Mouse (Mus musculus) stomach, embryonic 16.5 days (tissue): ENCODE results near the gene Trpm3. TPM values are rescaled to one million over a fixed set of nuclear protein-coding genes. Genes with fewer than 3 reads are reported as not detected.

Experiments used
- ATAC-seq: fragments of 200-750 bp; cut with Nextera tagmentation; 2 replicates; pipeline ENCODE4 v1.8.0; 2017; ENCODE audit warnings: moderate number of reproducible peaks, moderate TSS enrichment; ENCODE audit not compliant: insufficient read depth, low FRiP score
- H3K27ac ChIP-seq: fragments of 300-500 bp; sonication (generic); 2 replicates; pipeline ENCODE4 v1.5.1; 2014; ENCODE audit warnings: low read length
- H3K27me3 ChIP-seq: fragments of 300-500 bp; sonication (generic); 2 replicates; pipeline ENCODE4 v1.6.1; 2014; ENCODE audit warnings: low read length, control low read depth, mixed read lengths; ENCODE audit not compliant: control insufficient read depth, insufficient read depth
- H3K36me3 ChIP-seq: fragments of 300-500 bp; sonication (generic); 2 replicates; pipeline ENCODE4 v1.6.1; 2014; ENCODE audit warnings: low read length; ENCODE audit not compliant: control insufficient read depth, insufficient read depth
- H3K4me1 ChIP-seq: fragments of 300-500 bp; sonication (generic); 2 replicates; pipeline ENCODE4 v1.6.1; 2014; ENCODE audit warnings: low read length, control low read depth, mixed read lengths; ENCODE audit not compliant: control insufficient read depth, insufficient read depth
- H3K4me2 ChIP-seq: fragments of 300-500 bp; sonication (generic); 2 replicates; pipeline ENCODE4 v1.6.1; 2014; ENCODE audit warnings: low read depth, low read length, mixed read lengths
- H3K4me3 ChIP-seq: fragments of 300-500 bp; sonication (generic); replicated peaks from 2 replicates; pipeline ENCODE4 v1.5.1; 2014; ENCODE audit warnings: mild to moderate bottlenecking, low read length
- H3K9ac ChIP-seq: fragments of 300-500 bp; sonication (generic); 2 replicates; pipeline ENCODE4 v1.6.1; 2014; ENCODE audit warnings: low read length
- H3K9me3 ChIP-seq: fragments of 300-500 bp; sonication (generic); replicated peaks from 2 replicates; pipeline ENCODE4 v1.6.1; 2016; ENCODE audit warnings: low read length, control low read depth; ENCODE audit not compliant: control insufficient read depth
- WGBS: fragments of 180-500 bp; shearing (Covaris S2); extraction: QIAGEN DNeasy Blood & Tissue Kit; methylation state at CpG from one replicate; pipeline ENCODE4 v1.1.7; 2014; 5-methylcytosine and 5-hydroxymethylcytosine counted together
- polyA plus RNA-seq: library from polyadenylated mRNA; unstranded; fragments of >200 nt; fragmentation: Nextera tagmentation; extraction: Ambion mirVana; gene quantifications from 2 replicates; pipeline ENCODE4 v1.2.1, GENCODE M21; 2015

The Trpm3 gene
- polyA plus RNA-seq, 1 experiment from 2014 or later: 1.0 TPM

DNA sequence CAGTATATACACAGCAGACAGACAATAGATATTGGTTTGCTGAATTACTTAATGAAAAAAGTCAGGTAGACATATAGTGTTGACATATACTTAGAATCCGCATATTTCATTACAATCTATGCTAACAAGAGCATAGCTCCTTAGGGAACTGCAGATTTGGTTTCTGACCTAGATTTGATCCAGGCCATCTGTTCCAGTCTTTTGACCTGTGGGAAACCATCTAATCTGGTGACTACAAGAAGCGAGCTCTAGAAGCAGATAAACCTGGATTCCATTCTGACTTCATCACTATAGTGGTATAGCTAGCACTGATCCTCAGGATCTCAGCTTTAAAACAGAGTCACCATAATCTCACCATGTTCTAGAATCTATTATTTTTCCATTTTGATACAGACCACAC is 665.5 kb downstream of the Trpm3 start:
- H3K27me3 ChIP-seq: no peaks in the 10 kb centered on the region
- H3K4me1 ChIP-seq: no peaks in the 10 kb centered on the region
- no peak overlapping the region for H3K4me3 ChIP-seq
- no peaks in the 10 kb centered on the region for H3K36me3 ChIP-seq
- H3K9me3 ChIP-seq: no peaks in the 10 kb centered on the region
- WGBS: 74% methylated on average over 2 of the region's 2 CpGs
- H3K9ac ChIP-seq: no peak overlapping the region
- H3K27ac ChIP-seq: no peak overlapping the region
- no peak for ATAC-seq
- no peak overlapping the region for H3K4me2 ChIP-seq

DNA sequence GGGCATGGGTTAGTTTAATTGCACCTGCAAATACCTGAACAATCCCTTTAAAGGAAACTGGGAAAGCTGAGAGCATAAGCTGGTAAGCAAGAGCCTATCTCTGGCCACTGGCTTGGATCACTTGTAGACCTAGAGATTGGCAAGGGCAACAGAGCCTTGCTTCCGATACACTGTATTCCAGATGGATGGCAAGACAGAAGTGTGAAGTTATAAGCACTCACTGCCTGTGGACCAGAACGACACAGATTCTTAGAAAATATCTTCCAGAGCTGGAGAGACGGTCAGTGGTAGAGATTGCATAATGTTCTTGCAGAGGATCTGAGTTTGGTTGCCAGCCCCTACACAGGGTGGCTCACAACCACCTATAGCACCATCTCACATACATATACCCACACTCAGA is 671.4 kb downstream of the Trpm3 start:
- WGBS: 77% methylated on average over 3 of the region's 3 CpGs
- no peaks in the 10 kb centered on the region for H3K9me3 ChIP-seq
- H3K27me3 ChIP-seq: no peaks in the 10 kb centered on the region
- H3K4me1 ChIP-seq: no peaks in the 10 kb centered on the region
- no peaks in the 10 kb centered on the region for H3K36me3 ChIP-seq
- no peak overlapping the region for H3K9ac ChIP-seq
- no peak overlapping the region for H3K4me3 ChIP-seq
- H3K27ac ChIP-seq: no peak overlapping the region
- H3K4me2 ChIP-seq: no peak overlapping the region
- ATAC-seq: no peak

DNA sequence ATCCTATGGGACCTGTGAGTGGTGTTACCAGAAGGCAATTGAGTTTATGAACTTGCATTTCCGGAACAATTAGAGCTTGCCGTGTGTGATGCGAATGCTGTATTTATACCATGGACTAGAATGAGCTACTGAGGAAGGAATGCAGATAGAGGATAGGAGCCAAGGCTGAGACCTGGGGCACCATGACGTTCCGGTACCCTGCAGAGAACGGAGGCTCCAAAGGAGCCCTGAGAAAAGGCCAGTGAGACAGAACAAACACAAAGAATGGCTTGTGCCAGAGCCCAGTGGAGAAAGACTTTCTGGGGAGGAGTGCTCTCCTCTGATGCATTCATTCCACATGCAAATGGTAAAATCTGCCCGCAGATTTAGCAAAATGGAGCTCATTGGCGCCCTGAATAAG is 682.9 kb downstream of the Trpm3 start:
- 78% methylated on average over 8 of the region's 8 CpGs for WGBS
- Histone ChIP-seq H3K27ac (no peak overlapping the region), H3K9ac (no peak overlapping the region), H3K36me3 (no peaks in the 10 kb centered on the region), H3K4me3 (no peak overlapping the region), H3K9me3 (no peaks in the 10 kb centered on the region), H3K4me2 (no peak overlapping the region), H3K27me3 (no peaks in the 10 kb centered on the region), H3K4me1 (no peaks in the 10 kb centered on the region)
- no peak for ATAC-seq

- H3K9me3 ChIP-seq: no peaks in the 10 kb centered on the region
- H3K9ac ChIP-seq: no peak overlapping the region
- H3K4me2 ChIP-seq: no peak overlapping the region
- WGBS: 74% methylated on average over 9 of the region's 9 CpGs
- no peaks in the 10 kb centered on the region for H3K4me1 ChIP-seq
- ATAC-seq: no peak
- no peaks in the 10 kb centered on the region for H3K36me3 ChIP-seq
- no peak overlapping the region for H3K27ac ChIP-seq
- no peaks in the 10 kb centered on the region for H3K27me3 ChIP-seq
- H3K4me3 ChIP-seq: no peak overlapping the region
These were observed 684.7 kb downstream of the Trpm3 start for GRCm38 (mm10) chr19:22823491-22823981.

DNA sequence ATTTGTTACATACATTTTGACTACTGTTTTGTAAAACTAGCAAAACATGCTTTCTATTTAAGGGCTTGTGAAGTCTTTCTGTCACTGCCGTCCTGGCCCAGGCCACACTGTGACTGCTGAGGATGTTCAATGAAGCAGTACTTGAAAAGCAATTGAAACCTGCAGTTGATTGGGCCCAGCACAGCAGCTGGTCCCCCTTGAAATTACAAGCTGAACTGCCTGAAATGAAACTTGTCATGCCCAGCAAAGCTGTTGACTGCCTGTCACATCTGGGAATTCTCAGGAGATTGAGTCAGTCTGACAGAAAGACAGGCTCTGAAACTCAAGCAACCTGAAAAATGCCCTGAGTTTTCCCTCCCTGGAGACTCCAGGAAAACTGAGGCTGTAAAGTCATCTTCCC is 687.0 kb downstream of the Trpm3 start:
- no peak for ATAC-seq
- Histone ChIP-seq H3K4me3 (no peak overlapping the region), H3K27ac (no peak overlapping the region), H3K4me1 (no peaks in the 10 kb centered on the region), H3K9me3 (no peaks in the 10 kb centered on the region), H3K4me2 (no peak overlapping the region), H3K36me3 (no peaks in the 10 kb centered on the region), H3K27me3 (no peaks in the 10 kb centered on the region), H3K9ac (no peak overlapping the region)
- WGBS: 84% methylated on average over 1 of the region's 1 CpGs

DNA sequence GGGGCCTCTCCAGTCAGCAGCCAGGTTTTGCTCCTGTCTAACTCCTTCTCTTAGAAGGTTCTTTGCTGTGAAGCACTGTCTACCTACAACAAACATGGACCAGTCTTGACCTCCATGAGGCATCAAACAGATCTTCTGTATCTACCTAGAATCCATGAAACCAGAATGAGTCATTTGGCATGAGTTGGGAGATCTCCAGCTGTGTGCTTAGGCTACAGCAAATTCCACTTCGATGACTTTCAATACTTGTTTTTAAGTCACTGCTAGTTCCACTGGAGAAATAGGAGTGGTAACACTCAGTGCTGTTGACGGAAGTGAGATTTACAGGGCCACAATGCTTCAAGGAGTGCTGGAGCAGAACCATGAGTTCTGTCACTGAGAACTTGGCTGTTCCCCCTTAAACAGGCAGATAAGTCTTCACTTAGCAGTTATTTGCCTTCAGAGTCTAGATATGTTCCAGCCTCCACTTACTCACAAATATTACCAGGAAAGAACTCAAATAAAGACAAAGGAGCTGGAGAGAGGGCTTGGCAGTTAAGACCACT is 689.4 kb downstream of the Trpm3 start:
- no peak overlapping the region for H3K9ac ChIP-seq
- H3K27me3 ChIP-seq: no peaks in the 10 kb centered on the region
- whole genome bisulfite sequencing: 80% methylated on average over 2 of the region's 2 CpGs
- no peak overlapping the region for H3K27ac ChIP-seq
- no peak overlapping the region for H3K4me2 ChIP-seq
- no peaks in the 10 kb centered on the region for H3K9me3 ChIP-seq
- no peaks in the 10 kb centered on the region for H3K36me3 ChIP-seq
- no peak for ATAC-seq
- no peaks in the 10 kb centered on the region for H3K4me1 ChIP-seq
- H3K4me3 ChIP-seq: no peak overlapping the region

GRCm38 (mm10) chr19:22841081-22842040 is 702.5 kb downstream of the Trpm3 start:
- Histone ChIP-seq H3K4me1 (no peaks in the 10 kb centered on the region), H3K27me3 (no peaks in the 10 kb centered on the region), H3K9ac (no peak overlapping the region), H3K27ac (no peak overlapping the region), H3K9me3 (no peaks in the 10 kb centered on the region), H3K36me3 (no peaks in the 10 kb centered on the region), H3K4me3 (no peak overlapping the region), H3K4me2 (no peak overlapping the region)
- 43% methylated on average over 6 of the region's 6 CpGs for WGBS
- ATAC-seq: no peak

DNA sequence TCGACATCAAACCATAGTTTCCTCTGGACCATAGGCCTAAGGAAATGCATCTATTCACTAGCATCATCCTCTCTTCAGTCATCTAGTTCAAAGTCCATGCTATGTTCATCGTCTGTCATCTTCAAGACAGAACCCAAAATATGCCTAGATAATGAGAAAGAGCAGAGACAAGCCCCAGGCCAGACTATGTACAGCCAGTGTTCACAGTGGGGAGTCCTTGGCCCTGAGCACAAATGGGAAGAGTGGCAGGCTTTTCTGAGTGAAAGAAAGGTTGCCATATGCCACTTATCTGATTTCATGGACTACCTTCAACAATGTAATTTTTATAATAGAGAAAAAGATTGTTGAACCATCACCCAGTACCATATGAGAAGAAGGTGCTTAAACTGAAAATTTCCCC is 703.9 kb downstream of the Trpm3 start:
- Histone ChIP-seq H3K9ac (no peak overlapping the region), H3K27ac (no peak overlapping the region), H3K4me3 (no peak overlapping the region), H3K4me2 (no peak overlapping the region), H3K36me3 (no peaks in the 10 kb centered on the region), H3K27me3 (no peaks in the 10 kb centered on the region), H3K9me3 (no peaks in the 10 kb centered on the region), H3K4me1 (no peaks in the 10 kb centered on the region)
- ATAC-seq: no peak
- 89% methylated on average over 2 of the region's 2 CpGs for WGBS

DNA sequence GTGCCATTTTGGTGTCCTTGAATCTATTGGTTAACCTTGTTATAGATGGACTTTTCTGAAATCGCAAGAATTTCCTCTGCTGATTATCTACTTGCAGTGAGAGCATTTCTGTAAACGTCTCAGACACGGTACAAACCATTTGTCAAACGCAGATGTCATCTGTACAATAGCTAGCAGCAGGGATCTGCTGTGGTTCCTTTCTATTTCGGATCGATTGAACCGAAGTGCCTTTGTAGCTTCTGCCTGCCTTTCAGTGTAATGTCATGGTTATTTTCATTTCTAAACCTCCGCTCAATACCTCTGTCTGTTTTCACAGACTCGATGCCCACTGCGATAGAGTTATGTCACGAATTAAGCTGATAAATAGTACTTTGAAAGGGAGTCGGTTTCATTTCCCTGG is 708.9 kb downstream of the Trpm3 start:
- ATAC-seq: no peak
- Histone ChIP-seq H3K9ac (no peak overlapping the region), H3K36me3 (no peaks in the 10 kb centered on the region), H3K27me3 (no peaks in the 10 kb centered on the region), H3K4me2 (no peak overlapping the region), H3K27ac (no peak overlapping the region), H3K9me3 (no peaks in the 10 kb centered on the region), H3K4me3 (no peak overlapping the region), H3K4me1 (no peaks in the 10 kb centered on the region)
- WGBS: 50% methylated on average over 12 of the region's 12 CpGs
